Mouse (Mus musculus) liver, postnatal 0 days (tissue): ENCODE results near the gene 4931422A03Rik.

Experiments
- CTCF ChIP-seq: sonication (generic); IDR thresholded peaks from 2 replicates; pipeline ENCODE4 v1.5.1; 2016; ENCODE audit warnings: antibody characterized with exemption, low read depth
- EP300 ChIP-seq: IDR thresholded peaks from 2 replicates; pipeline ENCODE4 v1.6.1; 2016; ENCODE audit warnings: antibody characterized with exemption, low read depth, mild to moderate bottlenecking

- TF ChIP-seq EP300 (no peak), CTCF (no peak)
These were observed at the start of gene 4931422A03Rik for GRCm38 (mm10) chr2:104028139-104028723.
